Mouse (Mus musculus) C2C12 (cell line): ENCODE measurements around the gene Mrps5.

Experiments
- CEBPB ChIP-seq: IDR thresholded peaks from one replicate; pipeline ENCODE4 v1.6.1; 2011; ENCODE audit warnings: low read depth, mild to moderate bottlenecking, control low read depth, moderate library complexity
- CTCF ChIP-seq: IDR thresholded peaks from one replicate; pipeline ENCODE4 v1.5.1; 2011; ENCODE audit not compliant: control insufficient read depth, insufficient read depth, insufficient read length
- FOSL1 ChIP-seq: IDR thresholded peaks from one replicate; pipeline ENCODE4 v1.8.0; 2011; ENCODE audit warnings: mild to moderate bottlenecking, low read length; ENCODE audit not compliant: poor library complexity, insufficient read depth, severe bottlenecking
- MAX ChIP-seq: IDR thresholded peaks from one replicate; pipeline ENCODE4 v1.6.1; 2011; ENCODE audit warnings: mild to moderate bottlenecking, control low read depth
- MYOD1 ChIP-seq: IDR thresholded peaks from one replicate; pipeline ENCODE4 v1.6.1; 2011; ENCODE audit warnings: low read depth; ENCODE audit not compliant: control insufficient read depth, insufficient read length
- MYOG ChIP-seq: IDR thresholded peaks from one replicate; pipeline ENCODE4 v1.6.1; 2011; ENCODE audit not compliant: control insufficient read depth, insufficient read length; ENCODE audit errors: extremely low read depth
- USF1 ChIP-seq: IDR thresholded peaks from one replicate; pipeline ENCODE4 v1.6.1; 2011; ENCODE audit warnings: low read depth, mild to moderate bottlenecking, control low read depth, moderate library complexity

GRCm38 (mm10) chr2:127587514-127587844 lies 457 bp downstream of the Mrps5 start:
- no peak for TF ChIP-seq CTCF
- TF ChIP-seq MYOG: no peak
- TF ChIP-seq CEBPB: no peak
- no peak for TF ChIP-seq USF1
- no peak for TF ChIP-seq FOSL1
- no peak for TF ChIP-seq MAX
- TF ChIP-seq MYOD1: no peak
